Mouse (Mus musculus) layer of hippocampus, adult 18-20 months (tissue): Measurements from ENCODE around the gene Taar7b. TPM values are rescaled to one million over a fixed set of nuclear protein-coding genes. Genes with fewer than 3 reads are reported as not detected.

ENCODE experiments used
- total RNA-seq, 2 experiments: library from RNA; stranded (reverse); gene quantifications; 2 replicates each; pipeline ENCODE4 v1.2.3; 2021

Taar7b gene
- total RNA-seq, 2 experiments from 2014 or later = not detected

Other genes with a start within 250 kb of the Taar7b start
- gene Rps12, start 212.7 kb upstream of the Taar7b start, total RNA-seq = 100 to 1,000 TPM; 261 to 307 TPM
- gene Slc18b1, start 203.0 kb upstream of the Taar7b start, total RNA-seq = 10 to 100 TPM; 26.7 to 28.6 TPM
- gene Vnn3, start 148.5 kb upstream of the Taar7b start, total RNA-seq = under 1 TPM in 1 of 2 experiments, not detected in 1; 0.23 TPM
- gene Vnn1, start 105.3 kb upstream of the Taar7b start, total RNA-seq = under 1 TPM in 1 of 2 experiments, not detected in 1; 0.37 TPM
- not detected for gene Taar1, start 79.6 kb upstream of the Taar7b start, total RNA-seq
- gene Taar2, start 61.4 kb upstream of the Taar7b start, total RNA-seq = not detected
- gene Taar3, start 50.4 kb upstream of the Taar7b start, total RNA-seq = not detected
- not detected for gene Taar4, start 39.4 kb upstream of the Taar7b start, total RNA-seq
- gene Taar5, start 29.2 kb upstream of the Taar7b start, total RNA-seq = not detected
- not detected for gene Taar6, start 14.3 kb upstream of the Taar7b start, total RNA-seq
- not detected for gene Taar7a, start 6.5 kb upstream of the Taar7b start, total RNA-seq
- not detected for gene Taar7d, start 27.3 kb downstream of the Taar7b start, total RNA-seq
- gene Taar7e, start 37.7 kb downstream of the Taar7b start, total RNA-seq = not detected
- not detected for gene Taar7f, start 49.6 kb downstream of the Taar7b start, total RNA-seq
- gene Taar8a, start 76.6 kb downstream of the Taar7b start, total RNA-seq = not detected
- gene Taar8b, start 92.4 kb downstream of the Taar7b start, total RNA-seq = not detected
- not detected for gene Taar8c, start 102.0 kb downstream of the Taar7b start, total RNA-seq
- gene Taar9, start 109.6 kb downstream of the Taar7b start, total RNA-seq = not detected
- gene Stx7, start 149.4 kb downstream of the Taar7b start, total RNA-seq = 100 to 1,000 TPM; 134 to 140 TPM
- gene Moxd1, start 223.6 kb downstream of the Taar7b start, total RNA-seq = 10 to 100 TPM; 10.1 to 11.4 TPM